Mouse (Mus musculus) neural tube, embryonic 15.5 days (tissue): ENCODE results near the gene Kri1. TPM values are rescaled to one million over a fixed set of nuclear protein-coding genes. Genes with fewer than 3 reads are reported as not detected.

Experiments
- ATAC-seq: fragments of 200-750 bp; cut with Nextera tagmentation; 2 replicates; pipeline ENCODE4 v1.8.0; 2017; ENCODE audit warnings: mild to moderate bottlenecking, moderate TSS enrichment, moderate library complexity; ENCODE audit not compliant: low FRiP score
- H3K27ac ChIP-seq: fragments of 300-500 bp; sonication (generic); replicated peaks from 2 replicates; pipeline ENCODE4 v1.5.1; 2015; ENCODE audit warnings: mild to moderate bottlenecking, inconsistent platforms
- H3K27me3 ChIP-seq: fragments of 300-500 bp; sonication (generic); replicated peaks from 2 replicates; pipeline ENCODE4 v1.6.1; 2015; ENCODE audit warnings: inconsistent platforms
- H3K36me3 ChIP-seq: fragments of 300-500 bp; sonication (generic); 2 replicates; pipeline ENCODE4 v1.6.1; 2015; ENCODE audit warnings: inconsistent platforms
- H3K4me1 ChIP-seq: fragments of 300-500 bp; sonication (generic); 2 replicates; pipeline ENCODE4 v1.6.1; 2015; ENCODE audit warnings: inconsistent platforms
- H3K4me2 ChIP-seq: fragments of 300-500 bp; sonication (generic); 2 replicates; pipeline ENCODE4 v1.6.1; 2015; ENCODE audit warnings: inconsistent platforms, mild to moderate bottlenecking, moderate library complexity
- H3K4me3 ChIP-seq: fragments of 300-500 bp; sonication (generic); replicated peaks from 2 replicates; pipeline ENCODE4 v1.5.1; 2015; ENCODE audit warnings: mild to moderate bottlenecking, inconsistent platforms
- H3K9ac ChIP-seq: fragments of 300-500 bp; sonication (generic); replicated peaks from 2 replicates; pipeline ENCODE4 v1.6.1; 2015; ENCODE audit warnings: mild to moderate bottlenecking, inconsistent platforms
- H3K9me3 ChIP-seq: fragments of 300-500 bp; sonication (generic); replicated peaks from 2 replicates; pipeline ENCODE4 v1.6.1; 2016; ENCODE audit warnings: inconsistent platforms
- whole genome bisulfite sequencing: fragments of 180-500 bp; shearing (Covaris S2); methylation state at CpG from one replicate; pipeline ENCODE4 v1.1.7; 2015; ENCODE audit warnings: mixed read lengths; 5-methylcytosine and 5-hydroxymethylcytosine counted together
- polyA plus RNA-seq: library from polyadenylated mRNA; unstranded; fragments of >200 nt; fragmentation: Nextera tagmentation; extraction: Ambion mirVana; gene quantifications from 2 replicates; pipeline ENCODE4 v1.2.1, GENCODE M21; 2015

Kri1 gene
- polyA plus RNA-seq, 1 experiment from 2014 or later = 18.7 TPM

GRCm38 (mm10) chr9:21251116-21251735 lies 36.5 kb downstream of the Kri1 start:
- Histone ChIP-seq H3K9me3 (no peaks in the 10 kb centered on the region), H3K4me1 (peaks cover 4% of the 10 kb centered on the region), H3K36me3 (no peaks in the 10 kb centered on the region), H3K4me3 (no peak overlapping the region), H3K27ac (no peak overlapping the region), H3K9ac (no peak overlapping the region), H3K27me3 (peaks cover 61% of the 10 kb centered on the region), H3K4me2 (no peak overlapping the region)
- WGBS = 75% methylated on average over 13 of the region's 13 CpGs
- no peak for ATAC-seq

GRCm38 (mm10) chr9:21250509-21250908 lies 37.3 kb downstream of the Kri1 start:
- H3K27ac ChIP-seq = no peak overlapping the region
- H3K36me3 ChIP-seq = no peaks in the 10 kb centered on the region
- H3K4me3 ChIP-seq = no peak overlapping the region
- peaks cover 5% of the 10 kb centered on the region for H3K4me1 ChIP-seq
- H3K27me3 ChIP-seq = peaks cover 68% of the 10 kb centered on the region
- no peak for ATAC-seq
- no peaks in the 10 kb centered on the region for H3K9me3 ChIP-seq
- WGBS = 68% methylated on average over 2 of the region's 2 CpGs
- no peak overlapping the region for H3K9ac ChIP-seq
- no peak overlapping the region for H3K4me2 ChIP-seq

- Histone ChIP-seq H3K4me1 (peaks cover 11% of the 10 kb centered on the region), H3K36me3 (no peaks in the 10 kb centered on the region), H3K27me3 (peaks cover 75% of the 10 kb centered on the region), H3K4me2 (no peak overlapping the region), H3K4me3 (no peak overlapping the region), H3K27ac (no peak overlapping the region), H3K9ac (no peak overlapping the region), H3K9me3 (no peaks in the 10 kb centered on the region)
- WGBS = 38% methylated on average over 17 of the region's 17 CpGs
- no peak for ATAC-seq
Observed at GRCm38 (mm10) chr9:21249629-21250508, 37.9 kb downstream of the Kri1 start.

GRCm38 (mm10) chr9:21248326-21248725 lies 39.4 kb downstream of the Kri1 start, which contains the start of gene S1pr5:
Gene S1pr5 (minus strand): TSS chr9:21248443.
- under 1% methylated on average over 30 of the region's 30 CpGs for WGBS
- Histone ChIP-seq H3K4me2 (peak within 1 kb of the TSS; percentile 30), H3K27me3 (peaks cover 89% of the 10 kb centered on the region), H3K36me3 (no peaks in the 10 kb centered on the region), H3K9me3 (no peaks in the 10 kb centered on the region), H3K27ac (no peak within 1 kb of the TSS), H3K9ac (no peak within 1 kb of the TSS), H3K4me3 (peak within 1 kb of the TSS; percentile 9; the same call in 1 of the 2 replicates), H3K4me1 (peaks cover 27% of the 10 kb centered on the region)
- no peak for ATAC-seq

GRCm38 (mm10) chr9:21246342-21246741 lies 41.4 kb downstream of the Kri1 start:
- H3K9me3 ChIP-seq = no peaks in the 10 kb centered on the region
- no peaks in the 10 kb centered on the region for H3K36me3 ChIP-seq
- no peak overlapping the region for H3K4me2 ChIP-seq
- H3K4me1 ChIP-seq = peaks cover 34% of the 10 kb centered on the region
- no peak overlapping the region for H3K9ac ChIP-seq
- H3K27me3 ChIP-seq = peaks cover 85% of the 10 kb centered on the region
- H3K4me3 ChIP-seq = no peak overlapping the region
- WGBS = 79% methylated on average over 1 of the region's 1 CpGs
- no peak overlapping the region for H3K27ac ChIP-seq
- no peak for ATAC-seq

- Histone ChIP-seq H3K27ac (peak overlapping the region; percentile 72), H3K9me3 (no peaks in the 10 kb centered on the region), H3K27me3 (peaks cover 74% of the 10 kb centered on the region), H3K4me3 (peak overlapping the region; percentile 47), H3K4me2 (peak overlapping the region; percentile 87), H3K4me1 (peaks cover 36% of the 10 kb centered on the region), H3K36me3 (no peaks in the 10 kb centered on the region), H3K9ac (peak overlapping the region; percentile 35)
- 2% methylated on average over 16 of the region's 16 CpGs for WGBS
- no peak for ATAC-seq
Observed at GRCm38 (mm10) chr9:21245113-21245487, 42.7 kb downstream of the Kri1 start.

- no peaks in the 10 kb centered on the region for H3K36me3 ChIP-seq
- H3K27ac ChIP-seq = peak overlapping the region; percentile 72
- peak overlapping the region; percentile 87 for H3K4me2 ChIP-seq
- H3K4me1 ChIP-seq = peaks cover 38% of the 10 kb centered on the region
- ATAC-seq = peak; percentile 72
- WGBS = under 1% methylated on average over 69 of the region's 72 CpGs
- no peaks in the 10 kb centered on the region for H3K9me3 ChIP-seq
- H3K9ac ChIP-seq = peak overlapping the region; percentile 35
- peak overlapping the region; percentile 47 for H3K4me3 ChIP-seq
- H3K27me3 ChIP-seq = peaks cover 69% of the 10 kb centered on the region
Observed at GRCm38 (mm10) chr9:21244428-21245112, 43.2 kb downstream of the Kri1 start.

- Histone ChIP-seq H3K36me3 (no peaks in the 10 kb centered on the region), H3K4me3 (peak overlapping the region; percentile 47), H3K27me3 (peaks cover 62% of the 10 kb centered on the region), H3K9ac (peak overlapping the region; percentile 35), H3K27ac (peak overlapping the region; percentile 72), H3K9me3 (no peaks in the 10 kb centered on the region), H3K4me2 (peak overlapping the region; percentile 87), H3K4me1 (peaks cover 43% of the 10 kb centered on the region)
- ATAC-seq = peak; percentile 58; the same call in 1 of the 2 replicates
- WGBS = 4% methylated on average over 42 of the region's 42 CpGs
Observed at GRCm38 (mm10) chr9:21243826-21244427, 43.8 kb downstream of the Kri1 start.

GRCm38 (mm10) chr9:21241343-21241742 lies 46.4 kb downstream of the Kri1 start:
- Histone ChIP-seq H3K4me3 (no peak overlapping the region), H3K27me3 (peaks cover 40% of the 10 kb centered on the region), H3K4me2 (0 out of 2 replicates have a peak overlapping the region, but pooled peaks have one; percentile 13), H3K4me1 (peaks cover 57% of the 10 kb centered on the region), H3K9ac (no peak overlapping the region), H3K36me3 (no peaks in the 10 kb centered on the region), H3K9me3 (no peaks in the 10 kb centered on the region), H3K27ac (no peak overlapping the region)
- 8% methylated on average over 11 of the region's 11 CpGs for WGBS
- no peak for ATAC-seq

GRCm38 (mm10) chr9:21239465-21239848 lies 48.3 kb downstream of the Kri1 start:
- H3K4me3 ChIP-seq = peak overlapping the region; percentile 89
- peak overlapping the region; percentile 93; the same call in 1 of the 2 replicates for H3K27ac ChIP-seq
- H3K36me3 ChIP-seq = peaks cover 6% of the 10 kb centered on the region; the same call in 1 of the 2 replicates
- peaks cover 61% of the 10 kb centered on the region for H3K4me1 ChIP-seq
- peaks cover 21% of the 10 kb centered on the region for H3K27me3 ChIP-seq
- no peak for ATAC-seq
- 27% methylated on average over 4 of the region's 4 CpGs for WGBS
- peak overlapping the region; percentile 92 for H3K9ac ChIP-seq
- no peaks in the 10 kb centered on the region for H3K9me3 ChIP-seq
- peak overlapping the region; percentile 64 for H3K4me2 ChIP-seq
